Mouse (Mus musculus): Measurements from ENCODE around the gene Rprm. TPM values are rescaled to one million over a fixed set of nuclear protein-coding genes. Genes with fewer than 3 reads are reported as not detected.

Rprm gene
- polyA plus RNA-seq, 1 experiment from 2014 or later: 20.5 TPM

GRCm38 (mm10) chr2:54062421-54062820 is 22.9 kb downstream of the Rprm start:
- WGBS: 5% methylated on average over 1 of the region's 1 CpGs
- no peak for ATAC-seq
- no peak for DNase-seq (ENCODE audit: low spot score)

GRCm38 (mm10) chr2:54061039-54061438 is 24.3 kb downstream of the Rprm start:
- Histone ChIP-seq H3K36me3 (ENCODE audit: insufficient read depth, low read length) (no peaks in the 10 kb centered on the region), H3K4me1 (ENCODE audit: insufficient read depth, low read depth, low read length) (no peaks in the 10 kb centered on the region), H3K9ac (replicated peaks; ENCODE audit: low read depth) (no peak overlapping the region), H3K4me3 (ENCODE audit: low read depth, low read length) (no peak overlapping the region), H3K27me3 (replicated peaks; ENCODE audit: insufficient read depth, low read length) (no peaks in the 10 kb centered on the region), H3K27ac (ENCODE audit: low read length) (no peak overlapping the region), H3K9me3 (ENCODE audit: low read length) (no peaks in the 10 kb centered on the region), H3K4me2 (replicated peaks; ENCODE audit: low read depth, low read length) (no peak overlapping the region)
- ATAC-seq: no peak
- no peak for TF ChIP-seq EP300 (IDR thresholded peaks at IDR 0.05)
- no peak for TF ChIP-seq CTCF (IDR thresholded peaks at IDR 0.05)
- DNase-seq (ENCODE audit: low spot score): no peak

More at GRCm38 (mm10) chr2:54062421-54062820, 22.9 kb downstream of the Rprm start:
- Histone ChIP-seq H3K9me3 (ENCODE audit: low read length) (no peaks in the 10 kb centered on the region), H3K9ac (replicated peaks; ENCODE audit: low read depth) (no peak overlapping the region), H3K4me2 (replicated peaks; ENCODE audit: low read depth, low read length) (no peak overlapping the region), H3K4me1 (ENCODE audit: insufficient read depth, low read depth, low read length) (no peaks in the 10 kb centered on the region), H3K27me3 (replicated peaks; ENCODE audit: insufficient read depth, low read length) (no peaks in the 10 kb centered on the region), H3K36me3 (ENCODE audit: insufficient read depth, low read length) (no peaks in the 10 kb centered on the region), H3K27ac (ENCODE audit: low read length) (no peak overlapping the region), H3K4me3 (ENCODE audit: low read depth, low read length) (no peak overlapping the region)
- TF ChIP-seq EP300 (IDR thresholded peaks at IDR 0.05): no peak
- no peak for TF ChIP-seq CTCF (IDR thresholded peaks at IDR 0.05)
